ENCODE assay signal across 13 mouse cellular contexts in genomic region chr13:44419056-44419455, GRCm38 (mm10).
DNase-seq lines count a peak whose midpoint lies in the region; ATAC-seq and TF ChIP-seq lines count a peak whose summit lies in the region.
"Had no signal": no experiment of that assay in that cellular context is flagged by ENCODE, and none has a peak within 500 bp of the region (broad histone marks: within the 10 kb centered on the region; RNA-seq: fewer than 3 reads in every experiment).

No protein-coding gene starts in this region.

- no peak for ATAC-seq in lung, embryonic 15.5 days (ENCODE audit: borderline replicate concordance, extremely low read depth, low FRiP score, low TSS enrichment)
- ATAC-seq in intestine, postnatal 0 days, result no peak
- ATAC-seq: forebrain, embryonic 13.5 days; inflammation-experienced regulatory T-cells, adult 6 months had no signal

- no peaks in the 10 kb centered on the region for H3K36me3 ChIP-seq in lung, embryonic 15.5 days
- H3K36me3 ChIP-seq in intestine, postnatal 0 days (ENCODE audit: control insufficient read depth, insufficient read depth), result no peaks in the 10 kb centered on the region
- H3K36me3 ChIP-seq: midbrain, embryonic 12.5 days had no signal

- peaks cover 24% of the 10 kb centered on the region for H3K4me1 ChIP-seq in lung, embryonic 15.5 days
- H3K4me1 ChIP-seq in intestine, postnatal 0 days (replicated peaks; ENCODE audit: control insufficient read depth, insufficient read depth, low read length), result 0 out of 2 replicates have a peak, but pooled peaks cover 5% of the 10 kb centered on the region

- intact Hi-C loops in gastrocnemius, adult 2 months (cut with DNase I), result no loop called here
- intact Hi-C loops in gastrocnemius, postnatal 36 days (cut with DNase I), result no loop called here

- whole genome bisulfite sequencing in lung, embryonic 15.5 days, result 75% methylated on average over 8 of the region's 8 CpGs
- 73% methylated on average over 8 of the region's 8 CpGs for WGBS in intestine, postnatal 0 days

- TF ChIP-seq CTCF in gastrocnemius, adult 2 months (IDR thresholded peaks at IDR 0.05), result no peak
- TF ChIP-seq CTCF in intestine, postnatal 0 days (IDR thresholded peaks at IDR 0.05; ENCODE audit: low read depth), result no peak

- peak overlapping the region; percentile 38; the same call in 1 of the 2 replicates for H3K4me2 ChIP-seq in lung, embryonic 15.5 days
- H3K4me2 ChIP-seq in intestine, postnatal 0 days (replicated peaks; ENCODE audit: low read depth), result no peak overlapping the region; the same call in 1 of the 2 replicates

- peak overlapping the region; percentile 56; the same call in 1 of the 2 replicates for H3K27ac ChIP-seq in gastrocnemius, adult 2 months
- H3K27ac ChIP-seq in lung, embryonic 15.5 days, result no peak overlapping the region
- peak overlapping the region; percentile 80 for H3K27ac ChIP-seq in intestine, postnatal 0 days (ENCODE audit: low read depth, low read length)
- H3K27ac ChIP-seq: forebrain, embryonic 13.5 days; midbrain, embryonic 12.5 days had no signal

- H3K4me3 ChIP-seq in gastrocnemius, adult 2 months, result no peak overlapping the region
- H3K4me3 ChIP-seq in lung, embryonic 15.5 days, result no peak overlapping the region
- no peak overlapping the region for H3K4me3 ChIP-seq in intestine, postnatal 0 days (ENCODE audit: low read depth, low read length)
- H3K4me3 ChIP-seq: forebrain, embryonic 13.5 days; midbrain, embryonic 12.5 days had no signal

- no peak for DNase-seq in gastrocnemius, adult 2 months
- DNase-seq in gastrocnemius, postnatal 25 days, result no peak
- DNase-seq in lung, postnatal 14 days, result no peak
- peak; percentile 77 for DNase-seq in monocyte, adult 2 months (ENCODE audit: low read depth in 1 of 2, low spot score in 2 of 2)
- no peak for DNase-seq in gastrocnemius, postnatal 36 days
- DNase-seq in cerebellum, postnatal 4 days (ENCODE audit: low spot score in 2 of 2), result no peak
- DNase-seq: cerebellum, adult 11 months; right cerebral cortex, postnatal 4 days had no signal

- H3K9me3 ChIP-seq in lung, embryonic 15.5 days, result no peaks in the 10 kb centered on the region
- H3K9me3 ChIP-seq in intestine, postnatal 0 days (ENCODE audit: control insufficient read depth), result no peaks in the 10 kb centered on the region
- H3K9me3 ChIP-seq: forebrain, embryonic 13.5 days; midbrain, embryonic 12.5 days had no signal

- H3K9ac ChIP-seq in lung, embryonic 15.5 days, result no peak overlapping the region
- no peak overlapping the region for H3K9ac ChIP-seq in intestine, postnatal 0 days (ENCODE audit: low read depth, low read length)
- H3K9ac ChIP-seq: forebrain, embryonic 13.5 days had no signal

- no peaks in the 10 kb centered on the region for H3K27me3 ChIP-seq in lung, embryonic 15.5 days
- no peaks in the 10 kb centered on the region for H3K27me3 ChIP-seq in intestine, postnatal 0 days (replicated peaks; ENCODE audit: control insufficient read depth, insufficient read depth, low read length)
- H3K27me3 ChIP-seq: forebrain, embryonic 13.5 days had no signal

Comparison
In these comparisons a context has a peak if more than half of its experiments do, and no peak if none do; other contexts are left out.
1. DNase-seq: peak in monocyte, adult 2 months (2 of 2); none in gastrocnemius, adult 2 months (single experiment), gastrocnemius, postnatal 25 days (single experiment), lung, postnatal 14 days (single experiment), gastrocnemius, postnatal 36 days (0 of 2) and cerebellum, postnatal 4 days (0 of 2).